25 mouse cellular contexts compared by ENCODE assay signal in genomic region chr1:20925926-20926325, GRCm38 (mm10). TPM values are rescaled to one million over a fixed set of nuclear protein-coding genes. Genes with fewer than 3 reads are reported as not detected.
DNase-seq lines count a peak whose midpoint lies in the region; ATAC-seq and TF ChIP-seq lines count a peak whose summit lies in the region.
"Had no signal": no experiment of that assay in that cellular context is flagged by ENCODE, and none has a peak within 500 bp of the region (broad histone marks: within the 10 kb centered on the region; RNA-seq: fewer than 3 reads in every experiment).

No protein-coding gene starts in this region.

- peak; percentile 76 for ATAC-seq in inflammation-experienced regulatory T-cells, adult 6 months
- 0 out of 2 replicates have a peak, but pooled peaks have one; percentile 4 for ATAC-seq in megakaryocyte-erythroid progenitor cell, adult 5-6 weeks (replicated peaks; ENCODE audit: low FRiP score, low TSS enrichment, poor library complexity, severe bottlenecking)
- ATAC-seq in monocyte, adult 5-6 weeks (replicated peaks; ENCODE audit: insufficient number of reproducible peaks, low FRiP score, low TSS enrichment, poor library complexity, severe bottlenecking): no peak
- ATAC-seq in heart, embryonic 12.5 days (ENCODE audit: insufficient number of reproducible peaks, low FRiP score): no peak
- ATAC-seq: forebrain, embryonic 13.5 days; forebrain, embryonic 16.5 days; hindbrain, embryonic 16.5 days had no signal

- no peaks in the 10 kb centered on the region for H3K27me3 ChIP-seq in MEL (ENCODE audit: control insufficient read depth in 1 of 2, insufficient read depth in 2 of 2, low read length in 2 of 2)
- H3K27me3 ChIP-seq in heart, embryonic 12.5 days (replicated peaks): no peaks in the 10 kb centered on the region
- H3K27me3 ChIP-seq: forebrain, embryonic 13.5 days; heart, embryonic 15.5 days; hindbrain, embryonic 13.5 days had no signal

- H3K4me3 ChIP-seq in MEL (ENCODE audit: control insufficient read depth in 1 of 2, insufficient read depth in 1 of 2, low read depth in 2 of 2, low read length in 2 of 2): peak overlapping the region; percentile 32 to 35
- H3K4me3 ChIP-seq in heart, embryonic 12.5 days: no peak overlapping the region
- H3K4me3 ChIP-seq: forebrain, embryonic 10.5 days; forebrain, embryonic 13.5 days; heart, embryonic 15.5 days; hindbrain, embryonic 10.5 days; hindbrain, embryonic 13.5 days had no signal

- TF ChIP-seq POLR2A in MEL (IDR thresholded peaks at IDR 0.05; ENCODE audit: control insufficient read depth in 1 of 2, insufficient read depth in 1 of 2, low read depth in 1 of 2, low read length in 2 of 2, poor library complexity in 1 of 2): no peak

- peak overlapping the region; percentile 86 for H3K27ac ChIP-seq in MEL (ENCODE audit: control insufficient read depth, low read depth, low read length)
- H3K27ac ChIP-seq in heart, embryonic 12.5 days (ENCODE audit: poor library complexity, severe bottlenecking): no peak overlapping the region
- H3K27ac ChIP-seq: forebrain, embryonic 10.5 days; forebrain, embryonic 13.5 days; heart, embryonic 15.5 days; hindbrain, embryonic 10.5 days; hindbrain, embryonic 13.5 days had no signal

- H3K4me1 ChIP-seq in MEL (ENCODE audit: control insufficient read depth in 1 of 2, insufficient read depth in 2 of 2, low read length in 2 of 2): peaks cover 21 to 34% of the 10 kb centered on the region in 2 experiments
- H3K4me1 ChIP-seq in heart, embryonic 12.5 days (replicated peaks): peaks cover 10% of the 10 kb centered on the region

- no peaks in the 10 kb centered on the region for H3K79me2 ChIP-seq in MEL (ENCODE audit: control insufficient read depth, insufficient read depth, low read length, poor library complexity)

- no peak for TF ChIP-seq CTCF in MEL (IDR thresholded peaks at IDR 0.05 in 2 of 3, conservative IDR thresholded peaks at IDR 0.05 in 1 of 3; ENCODE audit: control insufficient read depth in 1 of 3, insufficient read depth in 1 of 3, low read depth in 2 of 3, low read length in 3 of 3, poor library complexity in 1 of 3, severe bottlenecking in 1 of 3)

- H3K9me3 ChIP-seq in MEL (replicated peaks; ENCODE audit: insufficient read depth, low read length): no peaks in the 10 kb centered on the region
- H3K9me3 ChIP-seq in heart, embryonic 12.5 days (replicated peaks): no peaks in the 10 kb centered on the region
- H3K9me3 ChIP-seq: forebrain, embryonic 10.5 days; forebrain, embryonic 13.5 days; heart, embryonic 15.5 days; hindbrain, embryonic 10.5 days; hindbrain, embryonic 13.5 days had no signal

- peak; percentile 5 to 58; a peak in 1 of 4 replicates for TF ChIP-seq EP300 in MEL (IDR thresholded peaks at IDR 0.05; ENCODE audit: low read depth in 1 of 2, low read length in 2 of 2)

- TF ChIP-seq RAD21 in MEL (IDR thresholded peaks at IDR 0.05; ENCODE audit: low read depth, low read length): no peak

- H3K4me2 ChIP-seq in heart, embryonic 12.5 days: no peak overlapping the region
- H3K4me2 ChIP-seq: forebrain, embryonic 13.5 days; heart, embryonic 11.5 days; heart, embryonic 15.5 days; hindbrain, embryonic 13.5 days had no signal

- 84% methylated on average over 4 of the region's 4 CpGs for WGBS in heart, embryonic 12.5 days

- peaks cover 0 to 34% of the 10 kb centered on the region in 2 experiments; a peak in 2 of 4 replicates for H3K36me3 ChIP-seq in MEL (ENCODE audit: control insufficient read depth in 1 of 2, insufficient read depth in 2 of 2, low read length in 2 of 2)
- H3K36me3 ChIP-seq in heart, embryonic 12.5 days: no peaks in the 10 kb centered on the region
- H3K36me3 ChIP-seq: forebrain, embryonic 10.5 days; heart, embryonic 15.5 days; hindbrain, embryonic 10.5 days; hindbrain, embryonic 13.5 days had no signal

- peak overlapping the region; percentile 53 for H3K9ac ChIP-seq in MEL (ENCODE audit: control insufficient read depth, low read depth, low read length, poor library complexity, severe bottlenecking)
- H3K9ac ChIP-seq in heart, embryonic 12.5 days: no peak overlapping the region
- H3K9ac ChIP-seq: forebrain, embryonic 13.5 days; heart, embryonic 15.5 days; hindbrain, embryonic 13.5 days had no signal

- peak; percentile 31 for DNase-seq in CD4-positive, CD25-positive, alpha-beta regulatory T cell, adult 2 months (ENCODE audit: low read depth, low spot score)
- DNase-seq in MEL (ENCODE audit: low read depth, low spot score): peak; percentile 82
- no peak for DNase-seq in gastrocnemius, postnatal 25 days
- DNase-seq in spleen, postnatal 10 days (ENCODE audit: low spot score in 2 of 2): no peak
- DNase-seq: adrenal gland, postnatal 10 days; adrenal gland, postnatal 36 days; cerebellum, adult 18-20 months; cerebellum, adult 9-10 months; cerebellum, postnatal 14 days; gastrocnemius, postnatal 10 days; heart, adult 11 months; heart, postnatal 10 days; heart, postnatal 36 days had no signal

TF ChIP-seq in MEL, 35 proteins besides CTCF, POLR2A, EP300 and RAD21:
- TF ChIP-seq CHD1 (IDR thresholded peaks at IDR 0.05; ENCODE audit: low read depth, low read length): no peak
- TF ChIP-seq TBP (IDR thresholded peaks at IDR 0.05; ENCODE audit: low read depth, low read length): 0 out of 2 replicates have a peak, but pooled peaks have one; percentile 35
- 0 out of 2 replicates have a peak, but pooled peaks have one; percentile 8 for TF ChIP-seq HCFC1 (IDR thresholded peaks at IDR 0.05; ENCODE audit: low read depth, low read length)
- no peak for TF ChIP-seq TAL1 (IDR thresholded peaks at IDR 0.05; ENCODE audit: low read length)
- TF ChIP-seq USF1 (IDR thresholded peaks at IDR 0.05; ENCODE audit: low read depth, low read length): peak; percentile 57; the same call in 1 of the 2 replicates
- TF ChIP-seq NRF1 (IDR thresholded peaks at IDR 0.05; ENCODE audit: insufficient read depth, low read depth, low read length, poor library complexity, severe bottlenecking): peak; percentile 24; the same call in 1 of the 2 replicates
- TF ChIP-seq ETS1 (IDR thresholded peaks at IDR 0.05; ENCODE audit: low read depth, low read length): peak; percentile 74
- TF ChIP-seq MXI1 (IDR thresholded peaks at IDR 0.05; ENCODE audit: low read depth, low read length): 0 out of 2 replicates have a peak, but pooled peaks have one; percentile 21
- no peak for TF ChIP-seq ELF1 (IDR thresholded peaks at IDR 0.05; ENCODE audit: low read depth, low read length)
- TF ChIP-seq BHLHE40 (IDR thresholded peaks at IDR 0.05; ENCODE audit: borderline replicate concordance, low read depth, low read length): peak; percentile 92
- peak; percentile 68; the same call in 1 of the 2 replicates for TF ChIP-seq SIN3A (IDR thresholded peaks at IDR 0.05; ENCODE audit: low read length)
TF ChIP-seq in MEL: peak in this region for 8.

RNA-seq across cellular contexts. Expression of gene Efhc1, which starts 25.5 kb away (rescaled TPM):
- not detected in 2 replicates for total RNA-seq in MEL (2012; rRNA removed)
- not detected for polyA plus RNA-seq in MEL (2012; ENCODE audit: insufficient read depth in 1 of 2, insufficient read length in 2 of 2, low read depth in 1 of 2, low replicate concordance in 2 of 2, missing spikeins in 1 of 2)
- polyA plus RNA-seq in inflammation-experienced regulatory T-cells, adult 6 months (2017; shearing (Covaris generic)): under 1 TPM; 0.47 to 0.87 (median 0.70) TPM
- not detected in 2 replicates for total RNA-seq in megakaryocyte-erythroid progenitor cell, adult 5-6 weeks (2014; fragmentation: Nextera tagmentation)
- total RNA-seq in megakaryocyte-erythroid progenitor cell, adult 5-6 weeks (2017): not detected in 2 replicates
- under 1 TPM; 0.41 to 0.51 TPM for total RNA-seq in gastrocnemius, postnatal 25 days (2021)
- 0.39 TPM in 1 of 3 replicates, not detected in the others for total RNA-seq in monocyte, adult 5-6 weeks (2017)
- 0.99 and 1.1 TPM in 2 replicates for polyA plus RNA-seq in heart, embryonic 12.5 days (2016; fragmentation: Nextera tagmentation; extraction: Ambion mirVana)

RNA-seq across cellular contexts. Expression of gene Paqr8, which starts 35.5 kb away (rescaled TPM):
- total RNA-seq in MEL (2012; rRNA removed): 0.46 and 0.69 TPM in 2 replicates
- polyA plus RNA-seq in MEL (2012; ENCODE audit: insufficient read depth in 1 of 2, insufficient read length in 2 of 2, low read depth in 1 of 2, low replicate concordance in 2 of 2, missing spikeins in 1 of 2): 1 to 10 TPM in 1 of 2 experiments, not detected in 1; 1.8 TPM
- polyA plus RNA-seq in inflammation-experienced regulatory T-cells, adult 6 months (2017; shearing (Covaris generic)): 1 to 10 TPM; 3.0 to 4.8 (median 3.3) TPM
- 0.37 and 2.0 TPM in 2 replicates for total RNA-seq in megakaryocyte-erythroid progenitor cell, adult 5-6 weeks (2014; fragmentation: Nextera tagmentation)
- total RNA-seq in megakaryocyte-erythroid progenitor cell, adult 5-6 weeks (2017): 1.6 and 2.9 TPM in 2 replicates
- 1 to 10 TPM; 1.2 to 1.3 TPM for total RNA-seq in gastrocnemius, postnatal 25 days (2021)
- total RNA-seq in monocyte, adult 5-6 weeks (2017): 0.57 to 2.1 TPM (median 1.2 TPM) in 3 replicates
- 4.1 and 4.9 TPM in 2 replicates for polyA plus RNA-seq in heart, embryonic 12.5 days (2016; fragmentation: Nextera tagmentation; extraction: Ambion mirVana)

Comparison
In these comparisons a context has a peak if more than half of its experiments do, and no peak if none do; other contexts are left out.
1. DNase-seq: peak in CD4-positive, CD25-positive, alpha-beta regulatory T cell, adult 2 months (single experiment) and MEL (single experiment); none in gastrocnemius, postnatal 25 days (single experiment) and spleen, postnatal 10 days (0 of 2).
2. ATAC-seq: peak in inflammation-experienced regulatory T-cells, adult 6 months (single experiment) and megakaryocyte-erythroid progenitor cell, adult 5-6 weeks (single experiment); none in monocyte, adult 5-6 weeks (single experiment) and heart, embryonic 12.5 days (single experiment).